In the genomic region with DNA sequence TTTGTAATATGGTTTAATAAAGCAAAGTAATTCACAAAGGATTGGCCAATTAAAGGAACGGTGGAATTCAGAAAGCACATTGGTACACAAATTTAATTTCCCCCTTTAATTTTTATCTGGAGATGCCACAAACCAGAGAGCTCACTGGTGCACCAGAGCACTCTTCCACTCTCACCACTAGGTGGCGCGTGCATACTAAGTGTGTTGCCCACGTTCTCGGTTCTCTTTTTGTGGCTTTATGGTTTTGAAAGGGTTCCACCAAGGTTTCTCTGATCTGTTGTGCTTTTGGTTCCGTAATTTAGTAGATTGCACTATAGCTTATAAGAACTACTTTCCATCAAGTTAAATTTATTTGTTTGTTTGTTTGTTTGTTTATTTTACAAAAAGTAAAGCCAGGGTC, we compare ENCODE assay signal across 9 mouse cellular contexts. TPM values are rescaled to one million over a fixed set of nuclear protein-coding genes. Genes with fewer than 3 reads are reported as not detected.
DNase-seq lines count a peak whose midpoint lies in the region; ATAC-seq and TF ChIP-seq lines count a peak whose summit lies in the region.
"Had no signal": no experiment of that assay in that cellular context is flagged by ENCODE, and none has a peak within 500 bp of the region (broad histone marks: within the 10 kb centered on the region; RNA-seq: fewer than 3 reads in every experiment).

No protein-coding gene starts in this region.

- 0 out of 4 replicates have a peak, but pooled peaks cover 0 to 2% of the 10 kb centered on the region in 2 experiments for H3K4me1 ChIP-seq in ES-E14 (ENCODE audit: control insufficient read depth in 2 of 2, insufficient read depth in 2 of 2, low read length in 2 of 2, poor library complexity in 1 of 2)

- no peak overlapping the region for H3K9ac ChIP-seq in ES-E14 (ENCODE audit: insufficient read depth, low read depth, low read length, poor library complexity, severe bottlenecking)
- H3K9ac ChIP-seq: lung, embryonic 15.5 days had no signal

- DNase-seq in cerebellum, adult 11 months = peak; percentile 20
- DNase-seq in ES-E14 (ENCODE audit: low read depth, low spot score) = peak; percentile 56
- DNase-seq in cerebellum, adult 18-20 months = peak; percentile 54 to 63
- peak; percentile 37 to 54 for DNase-seq in frontal cortex, postnatal 25 days (ENCODE audit: low spot score in 2 of 2)
- DNase-seq in kidney, postnatal 4 days = peak; percentile 84 to 88
- peak; percentile 87 for DNase-seq in lung, postnatal 10 days
- peak; percentile 66 for DNase-seq in skeletal muscle tissue, adult 2 months (ENCODE audit: low read depth, low spot score)

- in situ Hi-C loops in ES-E14 (cut with MboI; ENCODE audit: low sequenced_read_pairs in 2 of 2, unreplicated experiment in 2 of 2) = no loop called here

- no peak overlapping the region for H3K4me3 ChIP-seq in ES-E14 (ENCODE audit: insufficient read depth in 1 of 2, low read depth in 1 of 2, low read length in 2 of 2, poor library complexity in 1 of 2, severe bottlenecking in 1 of 2)
- H3K4me3 ChIP-seq: lung, embryonic 15.5 days had no signal

- no peak overlapping the region for H3K27ac ChIP-seq in ES-E14 (ENCODE audit: insufficient read depth, low read depth, low read length, poor library complexity, severe bottlenecking)
- H3K27ac ChIP-seq: lung, embryonic 15.5 days had no signal

- no peaks in the 10 kb centered on the region for H3K36me3 ChIP-seq in ES-E14 (ENCODE audit: control insufficient read depth, insufficient read depth, low read length, poor library complexity, severe bottlenecking)
- H3K36me3 ChIP-seq: lung, embryonic 15.5 days had no signal

- no peak for ATAC-seq in cerebellum, adult (ENCODE audit: insufficient number of reproducible peaks, low FRiP score, low TSS enrichment)

- no peaks in the 10 kb centered on the region for H3K9me3 ChIP-seq in ES-E14 (ENCODE audit: control insufficient read depth, insufficient read depth, low read depth, low read length)
- H3K9me3 ChIP-seq: lung, embryonic 15.5 days had no signal

TF ChIP-seq in ES-E14, 5 proteins besides CTCF, POLR2A, EP300 and RAD21:
- peak; percentile 55; the same call in 1 of the 2 replicates for TF ChIP-seq ZC3H11A (IDR thresholded peaks at IDR 0.05; ENCODE audit: borderline replicate concordance, low read depth, low read length)
- TF ChIP-seq HCFC1 (IDR thresholded peaks at IDR 0.05; ENCODE audit: borderline replicate concordance, insufficient read depth, low read length) = no peak
TF ChIP-seq in ES-E14: peak in this region for 1.

RNA-seq across cellular contexts. Expression of a gene that starts 22.9 kb away (rescaled TPM):
- 0.90 and 7.8 TPM in 2 replicates for total RNA-seq in ES-E14 (2012; rRNA removed)

RNA-seq across cellular contexts. Expression of a gene that starts 23.5 kb away (rescaled TPM):
- total RNA-seq in ES-E14 (2012; rRNA removed) = 0.74 and 4.7 TPM in 2 replicates

RNA-seq across cellular contexts. Expression of a gene that starts 47.2 kb away (rescaled TPM):
- total RNA-seq in ES-E14 (2012; rRNA removed) = 0.09 TPM in 1 of 2 replicates, not detected in the other

RNA-seq across cellular contexts. Expression of a gene that starts 54.9 kb away (rescaled TPM):
- 0.31 and 0.32 TPM in 2 replicates for total RNA-seq in ES-E14 (2012; rRNA removed)

Comparison
In these comparisons a context has a peak if more than half of its experiments do, and no peak if none do; other contexts are left out.
1. DNase-seq: peak in every context shown above with its lines; median percentile 87 in lung, postnatal 10 days; 86 in kidney, postnatal 4 days; 66 in skeletal muscle tissue, adult 2 months; 58 in cerebellum, adult 18-20 months; 56 in ES-E14; 46 in frontal cortex, postnatal 25 days; 20 in cerebellum, adult 11 months.